Mouse (Mus musculus) heart, adult 2 months (tissue): Measurements from ENCODE around the gene Ogdh. TPM values are rescaled to one million over a fixed set of nuclear protein-coding genes. Genes with fewer than 3 reads are reported as not detected.

Source experiments
- DNase-seq, 2 experiments: peaks; one replicate each; pipeline ENCODE4 v3.0.0; 2021
- H3K27ac ChIP-seq: fragments of 200-600 bp; 2 replicates; pipeline ENCODE4 v1.8.1; 2022
- H3K27me3 ChIP-seq: fragments of 200-500 bp; 2 replicates; pipeline ENCODE4 v1.6.1; 2012; ENCODE audit warnings: mild to moderate bottlenecking, low read length, inconsistent platforms, mixed read lengths; ENCODE audit not compliant: control insufficient read depth, insufficient read depth
- H3K36me3 ChIP-seq: fragments of 200-500 bp; 2 replicates; pipeline ENCODE4 v1.6.1; 2012; ENCODE audit warnings: low read length, inconsistent platforms; ENCODE audit not compliant: control insufficient read depth, insufficient read depth
- H3K4me1 ChIP-seq: fragments of 200-500 bp; 2 replicates; pipeline ENCODE4 v1.6.1; 2011; ENCODE audit warnings: low read length; ENCODE audit not compliant: control insufficient read depth, insufficient read depth
- H3K4me3 ChIP-seq: fragments of 200-600 bp; 2 replicates; pipeline ENCODE4 v1.8.1; 2022
- H3K79me2 ChIP-seq: fragments of 200-500 bp; replicated peaks from 2 replicates; pipeline ENCODE4 v1.6.1; 2012; ENCODE audit warnings: mild to moderate bottlenecking, inconsistent platforms, low read length, moderate library complexity, mixed read lengths; ENCODE audit not compliant: control insufficient read depth, insufficient read depth
- H3K9ac ChIP-seq: fragments of 200-500 bp; 2 replicates; pipeline ENCODE4 v1.6.1; 2012; ENCODE audit warnings: low read depth, mild to moderate bottlenecking, control low read depth, inconsistent platforms, low read length, mixed read lengths
- CTCF ChIP-seq: fragments of 200-600 bp; IDR thresholded peaks from 2 replicates; pipeline ENCODE4 v1.8.1; 2022; ENCODE audit warnings: antibody characterized with exemption, mild to moderate bottlenecking, moderate library complexity
- EP300 ChIP-seq: fragments of 200-500 bp; IDR thresholded peaks from 2 replicates; pipeline ENCODE4 v1.6.1; 2011; ENCODE audit warnings: low read depth, low read length, control low read depth; ENCODE audit not compliant: insufficient read depth
- POLR2A ChIP-seq: fragments of 200-500 bp; IDR thresholded peaks from 2 replicates; pipeline ENCODE4 v1.6.1; 2011; ENCODE audit warnings: mild to moderate bottlenecking, low read depth, low read length, control low read depth; ENCODE audit not compliant: insufficient read depth
- WGBS: fragments of 180-500 bp; shearing (Covaris S2); methylation state at CpG from one replicate; pipeline ENCODE4 v1.1.7; 2018; 5-methylcytosine and 5-hydroxymethylcytosine counted together
- intact Hi-C: fragments of 180-260 bp; cut with DNase I; formaldehyde crosslinking; loops from one replicate; pipeline ENCODE4 v1.15.1; 2025
- microRNA-seq, 2 experiments: library from miRNA; unstranded; fragments of <30 nt; microRNA quantifications; one replicate each; pipeline ENCODE4 v1.2.0; 2021
- polyA plus RNA-seq: library from polyadenylated mRNA; depleted of rRNA; stranded (reverse); fragments of >200 nt; gene quantifications from 2 replicates; pipeline ENCODE4 v1.2.3, GENCODE M21; 2012; rRNA removed
- total RNA-seq, 2 experiments: library from RNA; stranded (reverse); gene quantifications; 2 replicates each; pipeline ENCODE4 v1.2.3; 2021

Gene Ogdh
- total and polyA plus RNA-seq, 3 experiments = 1,204 to 1,957 (median 1,611) TPM

DNA sequence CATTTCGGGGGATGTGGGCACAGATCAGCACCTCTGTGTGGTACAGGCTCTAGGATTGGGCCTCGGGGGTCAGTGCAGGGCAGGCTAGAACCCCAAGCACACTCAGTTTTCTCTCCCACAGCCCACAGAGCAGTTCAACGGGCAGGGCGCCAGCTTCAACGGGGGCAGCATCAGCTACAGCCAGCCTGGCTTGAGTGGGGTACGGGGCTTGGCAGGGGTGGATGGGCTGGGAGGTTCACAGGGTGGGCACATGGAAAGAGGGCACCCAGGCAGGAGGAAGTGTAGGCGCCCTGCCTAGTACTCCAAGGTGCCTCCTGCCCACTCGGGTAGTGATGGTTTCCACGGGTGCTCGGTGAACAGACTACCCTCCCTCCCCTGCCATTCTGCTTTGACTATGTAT lies 106.7 kb downstream of the Ogdh start:
- no peaks in the 10 kb centered on the region; the same call in 1 of the 2 replicates for H3K4me1 ChIP-seq
- no peak overlapping the region for H3K27ac ChIP-seq
- no peaks in the 10 kb centered on the region for H3K27me3 ChIP-seq
- no peaks in the 10 kb centered on the region for H3K36me3 ChIP-seq
- H3K9ac ChIP-seq = no peak overlapping the region
- DNase-seq = no peak
- TF ChIP-seq CTCF (no peak), EP300 (no peak), POLR2A (no peak)
- intact Hi-C loops = no loop called here
- H3K79me2 ChIP-seq = no peaks in the 10 kb centered on the region; the same call in 1 of the 2 replicates
- 91% methylated on average over 10 of the region's 10 CpGs for WGBS
- H3K4me3 ChIP-seq = no peak overlapping the region

DNA sequence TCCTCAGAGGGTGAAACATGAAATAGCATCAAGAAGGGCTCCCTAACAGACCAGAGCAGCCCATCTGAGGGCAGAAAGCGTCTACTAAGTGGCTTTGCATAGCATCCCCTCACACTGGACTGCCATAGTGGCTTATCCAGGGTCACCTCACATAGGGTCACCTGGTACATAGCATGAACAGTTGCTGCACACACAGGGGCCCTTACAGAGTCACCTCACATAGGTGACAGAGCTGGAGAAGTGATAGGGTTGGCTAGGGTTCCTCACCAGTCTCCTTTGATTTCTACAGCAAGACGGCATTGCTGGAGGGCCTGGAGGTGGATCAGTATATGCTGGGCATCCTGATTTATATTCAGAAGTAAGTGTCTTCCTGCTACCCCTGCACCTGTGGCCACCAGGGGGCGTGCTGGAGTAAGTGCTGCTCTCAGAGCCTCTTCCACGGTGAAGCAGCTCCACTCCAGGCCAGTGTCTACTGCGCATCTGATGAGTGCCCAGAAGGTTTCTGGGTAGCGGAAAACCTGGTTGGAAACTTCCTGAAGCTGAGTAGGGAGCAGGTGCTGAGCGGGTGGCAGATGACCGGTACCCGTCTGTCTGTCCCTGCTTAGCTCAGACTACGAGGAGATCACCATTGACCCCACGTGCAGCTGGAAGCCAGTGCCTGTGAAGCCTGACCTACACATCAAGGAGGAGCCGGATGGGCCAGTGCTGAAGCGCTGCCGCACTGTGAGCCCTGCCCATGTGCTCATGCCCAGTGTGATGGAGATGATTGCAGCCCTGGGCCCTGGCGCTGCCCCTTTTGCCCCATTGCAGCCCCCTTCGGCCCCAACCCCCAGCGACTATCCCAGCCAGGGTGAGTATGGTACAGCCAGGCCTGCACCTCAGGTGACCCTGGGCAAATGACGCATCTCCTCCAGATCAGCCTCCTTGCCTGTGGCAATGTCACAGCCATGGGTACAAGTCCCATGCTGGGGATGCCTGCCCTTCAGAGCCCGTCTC lies 111.4 kb downstream of the Ogdh start:
- Histone ChIP-seq H3K27ac (no peak overlapping the region), H3K4me3 (no peak overlapping the region), H3K9ac (no peak overlapping the region), H3K4me1 (peaks cover 25% of the 10 kb centered on the region), H3K27me3 (no peaks in the 10 kb centered on the region), H3K79me2 (no peaks in the 10 kb centered on the region), H3K36me3 (no peaks in the 10 kb centered on the region; the same call in none of the 2 replicates)
- TF ChIP-seq POLR2A (no peak), EP300 (0 out of 2 replicates have a peak, but pooled peaks have one; percentile 40), CTCF (peak; percentile 86)
- WGBS = 87% methylated on average over 19 of the region's 19 CpGs
- DNase-seq = peak; percentile 65 to 77
- intact Hi-C loops = no loop called here

DNA sequence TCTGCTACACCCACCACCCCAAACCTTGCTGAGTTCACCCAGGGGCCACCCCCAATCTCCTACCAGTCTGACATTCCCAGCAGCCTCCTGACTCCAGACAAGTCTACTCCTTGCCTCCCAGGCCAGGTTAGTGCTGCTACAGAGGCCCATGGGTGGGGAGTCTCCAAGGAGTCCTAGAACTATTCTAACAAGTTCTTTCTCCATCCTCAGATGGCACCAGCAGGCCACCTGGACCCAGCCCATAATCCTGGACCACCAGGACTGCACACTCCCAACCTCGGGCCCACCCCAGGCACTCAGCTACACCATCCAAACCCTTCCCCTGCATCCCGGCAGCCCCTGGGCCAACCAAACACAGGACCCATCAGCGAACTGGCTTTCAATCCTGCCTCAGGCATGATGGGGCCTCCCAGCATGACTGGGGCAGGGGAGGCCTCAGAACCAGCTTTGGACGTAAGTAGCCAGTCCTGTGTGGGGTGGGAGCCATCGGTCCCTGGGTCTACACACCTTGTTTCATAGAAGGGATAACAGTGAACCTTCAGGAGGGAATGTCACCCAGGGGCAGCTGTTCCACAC lies 112.5 kb downstream of the Ogdh start:
- TF ChIP-seq POLR2A (no peak), EP300 (no peak), CTCF (no peak)
- Histone ChIP-seq H3K27ac (peak overlapping the region; percentile 86; the same call in 1 of the 2 replicates), H3K4me1 (peaks cover 25% of the 10 kb centered on the region), H3K79me2 (no peaks in the 10 kb centered on the region), H3K9ac (no peak overlapping the region), H3K36me3 (no peaks in the 10 kb centered on the region; the same call in none of the 2 replicates), H3K4me3 (no peak overlapping the region), H3K27me3 (no peaks in the 10 kb centered on the region)
- DNase-seq = peak in 1 of 2 experiments; percentile 18
- intact Hi-C loops = loop anchor here (1.0 kb wide), 1 partner anchor 15 kb away; the partner anchor contains the start of gene Zmiz2
- 95% methylated on average over 5 of the region's 5 CpGs for WGBS

DNA sequence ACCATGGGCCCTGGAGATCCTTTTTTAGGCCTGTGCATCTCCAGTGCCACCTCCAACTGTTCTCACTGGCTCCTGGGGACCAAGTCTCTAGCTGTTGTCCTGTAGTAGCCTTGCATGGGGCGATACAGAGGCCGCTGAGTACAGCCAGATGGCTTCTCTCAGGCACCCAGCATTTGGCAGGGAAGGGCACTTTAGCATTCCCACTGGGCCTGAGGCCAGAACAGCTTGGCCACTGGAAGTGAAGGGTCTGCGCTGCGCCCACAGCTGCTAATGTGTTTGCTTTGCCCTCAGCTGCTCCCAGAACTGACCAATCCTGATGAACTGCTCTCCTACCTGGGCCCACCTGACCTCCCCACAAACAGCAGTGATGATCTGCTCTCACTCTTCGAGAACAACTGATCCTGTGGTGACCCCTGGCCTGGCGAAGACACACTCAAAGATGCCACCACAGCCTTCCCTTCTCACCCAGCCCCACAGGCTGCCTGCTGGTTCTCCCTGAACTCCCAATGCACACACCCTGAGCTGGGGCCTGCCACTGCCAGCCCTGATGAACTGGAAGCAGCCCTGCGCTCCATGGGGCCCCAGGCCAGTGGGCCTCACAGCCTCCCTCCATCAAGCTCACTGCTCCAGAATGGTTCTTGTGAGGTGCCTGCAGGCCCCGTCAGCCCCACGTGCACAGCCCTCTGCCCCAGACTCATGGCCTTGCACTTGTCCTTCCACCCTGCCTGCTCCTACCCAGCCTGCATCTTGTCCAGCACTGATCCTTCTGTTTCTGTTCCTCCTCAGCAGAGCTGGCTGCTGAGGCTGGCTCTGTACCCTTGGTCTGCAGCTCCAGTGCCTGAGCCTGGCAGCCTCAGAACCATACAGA lies 113.5 kb downstream of the Ogdh start:
- Histone ChIP-seq H3K27me3 (no peaks in the 10 kb centered on the region), H3K4me1 (peaks cover 25% of the 10 kb centered on the region), H3K4me3 (no peak overlapping the region; the same call in 1 of the 2 replicates), H3K79me2 (no peaks in the 10 kb centered on the region), H3K9ac (peak overlapping the region; percentile 28), H3K27ac (peak overlapping the region; percentile 86), H3K36me3 (no peaks in the 10 kb centered on the region; the same call in none of the 2 replicates)
- 56% methylated on average over 9 of the region's 9 CpGs for WGBS
- DNase-seq = peak; percentile 35 to 53
- TF ChIP-seq POLR2A (no peak), CTCF (no peak), EP300 (no peak)
- intact Hi-C loops = loop anchor here (1.0 kb wide), 1 partner anchor 16 kb away; the partner anchor contains the start of gene Zmiz2

DNA sequence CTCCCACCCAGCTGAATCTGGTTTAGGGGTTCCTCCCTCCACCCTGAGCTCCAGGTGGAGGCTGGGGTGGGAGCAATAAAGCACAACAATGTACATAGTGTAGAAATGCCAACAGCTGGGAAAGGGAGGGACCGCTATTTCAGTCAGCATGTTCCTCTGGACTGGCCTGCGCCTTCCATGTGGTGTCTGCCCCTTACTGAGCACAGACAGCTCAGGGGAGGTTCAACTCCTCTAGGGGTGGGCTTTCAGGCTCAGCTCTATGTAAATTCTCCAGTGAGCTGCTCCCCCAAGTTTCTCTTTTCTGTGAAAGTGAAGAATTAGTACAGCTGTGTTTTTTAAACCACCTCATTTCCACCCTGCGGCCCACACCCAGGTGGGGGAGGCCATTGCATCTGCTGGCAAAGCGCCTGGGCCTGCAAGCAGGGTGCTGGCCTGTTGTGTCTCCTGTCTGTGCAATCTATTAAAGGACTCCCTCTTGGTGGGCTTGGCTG lies 114.2 kb downstream of the Ogdh start:
- H3K27ac ChIP-seq = peak overlapping the region; percentile 86
- H3K36me3 ChIP-seq = no peaks in the 10 kb centered on the region; the same call in none of the 2 replicates
- H3K4me1 ChIP-seq = peaks cover 28% of the 10 kb centered on the region
- H3K27me3 ChIP-seq = no peaks in the 10 kb centered on the region
- H3K4me3 ChIP-seq = no peak overlapping the region; the same call in 1 of the 2 replicates
- DNase-seq = peak; percentile 71 to 76
- no peaks in the 10 kb centered on the region for H3K79me2 ChIP-seq
- H3K9ac ChIP-seq = peak overlapping the region; percentile 28
- intact Hi-C loops = no loop called here
- TF ChIP-seq CTCF (no peak), POLR2A (no peak), EP300 (no peak)
- 36% methylated on average over 4 of the region's 4 CpGs for WGBS

Small RNA genes within 50 kb of the gene (microRNA-seq; reads per million reads assigned to microRNA genes)
- gene Mir7651 = 0 to 0.77 reads per million in 2 experiments

Other genes starting within 250 kb of the Ogdh start
- gene Camk2b, start 225.3 kb upstream of the Ogdh start, total RNA-seq = 1 to 10 TPM; 4.8 to 5.2 TPM
- 10.7 and 12.9 TPM in 2 replicates for gene Camk2b, start 225.3 kb upstream of the Ogdh start, polyA plus RNA-seq
- gene A730071L15Rik, start 91.6 kb upstream of the Ogdh start, total RNA-seq = not detected
- gene A730071L15Rik, start 91.6 kb upstream of the Ogdh start, polyA plus RNA-seq = 0.09 TPM in 1 of 2 replicates, not detected in the other
- 10 to 100 TPM; 59.3 to 65.4 TPM for gene Nudcd3, start 91.2 kb upstream of the Ogdh start, total RNA-seq
- 50.4 and 80.7 TPM in 2 replicates for gene Nudcd3, start 91.2 kb upstream of the Ogdh start, polyA plus RNA-seq
- gene Npc1l1, start 61.5 kb upstream of the Ogdh start, total RNA-seq = under 1 TPM in 1 of 2 experiments, not detected in 1; 0.08 TPM
- gene Npc1l1, start 61.5 kb upstream of the Ogdh start, polyA plus RNA-seq = 0.25 and 0.38 TPM in 2 replicates
- 10 to 100 TPM; 19.7 to 22.0 TPM for gene Ddx56, start 23.9 kb upstream of the Ogdh start, total RNA-seq
- 21.1 and 25.2 TPM in 2 replicates for gene Ddx56, start 23.9 kb upstream of the Ogdh start, polyA plus RNA-seq
- gene Tmed4, start 16.8 kb upstream of the Ogdh start, total RNA-seq = 10 to 100 TPM; 85.5 to 96.6 TPM
- 138 and 175 TPM in 2 replicates for gene Tmed4, start 16.8 kb upstream of the Ogdh start, polyA plus RNA-seq
- gene Zmiz2, start 97.4 kb downstream of the Ogdh start, total RNA-seq = 10 to 100 TPM; 36.6 to 39.3 TPM
- gene Zmiz2, start 97.4 kb downstream of the Ogdh start, polyA plus RNA-seq = 26.2 and 35.7 TPM in 2 replicates
- gene Ppia, start 123.8 kb downstream of the Ogdh start, total RNA-seq = 100 to 1,000 TPM; 304 to 328 TPM
- 298 and 449 TPM in 2 replicates for gene Ppia, start 123.8 kb downstream of the Ogdh start, polyA plus RNA-seq
- 10 to 100 TPM; 75.8 to 80.8 TPM for gene H2afv, start 152.8 kb downstream of the Ogdh start, total RNA-seq
- 46.3 and 59.2 TPM in 2 replicates for gene H2afv, start 152.8 kb downstream of the Ogdh start, polyA plus RNA-seq
- gene Purb, start 184.3 kb downstream of the Ogdh start, total RNA-seq = 10 to 100 TPM; 28.0 to 31.5 TPM
- 5.0 and 9.3 TPM in 2 replicates for gene Purb, start 184.3 kb downstream of the Ogdh start, polyA plus RNA-seq
- 1 to 10 TPM; 1.4 TPM for gene Myo1g, start 229.3 kb downstream of the Ogdh start, total RNA-seq
- gene Myo1g, start 229.3 kb downstream of the Ogdh start, polyA plus RNA-seq = 4.1 and 7.2 TPM in 2 replicates